Mouse (Mus musculus): ENCODE results near the gene Cradd. TPM values are rescaled to one million over a fixed set of nuclear protein-coding genes. Genes with fewer than 3 reads are reported as not detected.
A peak's percentile ranks its signal among the peaks of the same experiment; 100 is the strongest.

Gene Cradd
- polyA plus RNA-seq, 1 experiment from 2014 or later = 9.8 TPM

- Histone ChIP-seq H3K27ac (replicated peaks) (0 out of 2 replicates have a peak overlapping the region, but pooled peaks have one; percentile 24), H3K4me3 (ENCODE audit: low read depth, low read length) (no peak overlapping the region), H3K9me3 (ENCODE audit: control insufficient read depth, low read length) (no peaks in the 10 kb centered on the region), H3K4me2 (replicated peaks; ENCODE audit: low read depth) (no peak overlapping the region), H3K36me3 (ENCODE audit: control insufficient read depth, insufficient read depth, low read length) (no peaks in the 10 kb centered on the region), H3K4me1 (replicated peaks; ENCODE audit: control insufficient read depth, insufficient read depth) (no peaks in the 10 kb centered on the region), H3K27me3 (ENCODE audit: control insufficient read depth, insufficient read depth, low read length) (no peaks in the 10 kb centered on the region), H3K9ac (ENCODE audit: low read length) (no peak overlapping the region)
- peak; percentile 42 for ATAC-seq (ENCODE audit: low FRiP score, low TSS enrichment)
- 85% methylated on average over 3 of the region's 3 CpGs for WGBS
- DNase-seq (ENCODE audit: low spot score) = no peak
- TF ChIP-seq CTCF (IDR thresholded peaks at IDR 0.05; ENCODE audit: low read depth) (no peak), EP300 (optimal IDR thresholded peaks at IDR 0.05) (no peak)
Measured at GRCm38 (mm10) chr10:95281996-95282395, 41.9 kb downstream of the Cradd start.

DNA sequence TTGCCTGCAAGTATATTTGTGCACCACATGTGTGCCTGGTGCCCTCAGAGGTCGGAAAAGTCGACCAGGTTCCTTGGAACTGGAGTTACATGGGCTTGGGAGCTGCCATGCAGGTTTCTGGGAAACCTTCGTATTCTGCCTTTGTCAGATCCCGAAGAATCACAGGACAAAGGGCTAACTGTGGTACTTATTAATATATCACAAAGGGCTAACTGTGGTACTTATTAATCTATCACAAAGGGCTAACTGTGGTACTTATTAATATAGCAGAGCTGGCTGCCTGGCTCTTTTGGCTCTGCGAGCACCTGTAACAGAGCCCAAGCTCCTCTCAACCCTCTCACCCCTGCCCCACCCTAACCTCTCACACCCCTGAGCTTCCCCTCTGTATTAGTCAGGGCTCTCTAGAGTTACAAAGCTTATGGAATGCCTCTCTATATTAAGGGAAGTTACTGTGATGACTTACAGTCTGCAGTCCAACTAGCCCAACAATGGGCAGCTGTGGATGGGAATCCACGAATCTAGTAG, 42.4 kb downstream of the Cradd start:
- H3K4me2 ChIP-seq (replicated peaks; ENCODE audit: low read depth) = no peak overlapping the region
- no peak overlapping the region for H3K4me3 ChIP-seq (ENCODE audit: low read depth, low read length)
- H3K4me1 ChIP-seq (replicated peaks; ENCODE audit: control insufficient read depth, insufficient read depth) = no peaks in the 10 kb centered on the region
- ATAC-seq (ENCODE audit: low FRiP score, low TSS enrichment) (peak; percentile 21; the same call in 1 of the 2 replicates), DNase-seq (ENCODE audit: low spot score) (no peak)
- 75% methylated on average over 6 of the region's 6 CpGs for WGBS
- no peaks in the 10 kb centered on the region for H3K36me3 ChIP-seq (ENCODE audit: control insufficient read depth, insufficient read depth, low read length)
- H3K27me3 ChIP-seq (ENCODE audit: control insufficient read depth, insufficient read depth, low read length) = no peaks in the 10 kb centered on the region
- no peak overlapping the region for H3K9ac ChIP-seq (ENCODE audit: low read length)
- TF ChIP-seq CTCF (IDR thresholded peaks at IDR 0.05; ENCODE audit: low read depth) (no peak), EP300 (optimal IDR thresholded peaks at IDR 0.05) (no peak)
- no peaks in the 10 kb centered on the region for H3K9me3 ChIP-seq (ENCODE audit: control insufficient read depth, low read length)
- H3K27ac ChIP-seq (replicated peaks) = no peak overlapping the region

DNA sequence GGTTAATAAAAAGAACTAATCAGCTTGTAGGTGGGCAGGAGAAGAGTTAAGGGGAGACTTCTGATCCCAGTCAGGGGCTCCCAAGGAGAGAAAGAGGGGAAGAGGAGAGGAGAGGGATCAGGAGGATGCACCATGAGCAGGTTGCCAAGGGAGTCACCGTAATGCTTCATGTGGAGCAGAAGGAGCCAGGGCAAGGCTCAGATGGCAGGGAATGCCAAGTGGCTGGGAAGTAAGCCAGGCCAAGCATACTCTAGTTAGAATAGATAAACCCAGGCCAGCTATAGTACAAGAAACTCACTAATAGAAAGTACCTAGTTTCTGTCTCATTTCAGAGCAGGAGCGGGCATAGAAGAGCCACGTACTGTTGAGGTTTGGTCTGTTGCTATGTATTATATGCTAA, 43.6 kb downstream of the Cradd start:
- H3K27ac ChIP-seq (replicated peaks) = no peak overlapping the region
- 85% methylated on average over 3 of the region's 3 CpGs for WGBS
- H3K9me3 ChIP-seq (ENCODE audit: control insufficient read depth, low read length) = no peaks in the 10 kb centered on the region
- no peak for ATAC-seq (ENCODE audit: low FRiP score, low TSS enrichment)
- no peak overlapping the region for H3K9ac ChIP-seq (ENCODE audit: low read length)
- no peak overlapping the region for H3K4me2 ChIP-seq (replicated peaks; ENCODE audit: low read depth)
- H3K36me3 ChIP-seq (ENCODE audit: control insufficient read depth, insufficient read depth, low read length) = no peaks in the 10 kb centered on the region
- no peak overlapping the region for H3K4me3 ChIP-seq (ENCODE audit: low read depth, low read length)
- no peaks in the 10 kb centered on the region for H3K27me3 ChIP-seq (ENCODE audit: control insufficient read depth, insufficient read depth, low read length)
- TF ChIP-seq CTCF (IDR thresholded peaks at IDR 0.05; ENCODE audit: low read depth) (no peak), EP300 (optimal IDR thresholded peaks at IDR 0.05) (no peak)
- DNase-seq (ENCODE audit: low spot score) = no peak
- no peaks in the 10 kb centered on the region for H3K4me1 ChIP-seq (replicated peaks; ENCODE audit: control insufficient read depth, insufficient read depth)

GRCm38 (mm10) chr10:95279459-95279858, 44.5 kb downstream of the Cradd start:
- H3K4me2 ChIP-seq (replicated peaks; ENCODE audit: low read depth) = no peak overlapping the region
- no peak for DNase-seq (ENCODE audit: low spot score)
- no peaks in the 10 kb centered on the region for H3K27me3 ChIP-seq (ENCODE audit: control insufficient read depth, insufficient read depth, low read length)
- no peaks in the 10 kb centered on the region for H3K36me3 ChIP-seq (ENCODE audit: control insufficient read depth, insufficient read depth, low read length)
- 94% methylated on average over 1 of the region's 1 CpGs for WGBS
- H3K9ac ChIP-seq (ENCODE audit: low read length) = no peak overlapping the region
- no peaks in the 10 kb centered on the region for H3K4me1 ChIP-seq (replicated peaks; ENCODE audit: control insufficient read depth, insufficient read depth)
- ATAC-seq (ENCODE audit: low FRiP score, low TSS enrichment) = no peak
- no peak overlapping the region for H3K4me3 ChIP-seq (ENCODE audit: low read depth, low read length)
- H3K9me3 ChIP-seq (ENCODE audit: control insufficient read depth, low read length) = no peaks in the 10 kb centered on the region
- TF ChIP-seq EP300 (optimal IDR thresholded peaks at IDR 0.05) = no peak
- TF ChIP-seq CTCF (IDR thresholded peaks at IDR 0.05; ENCODE audit: low read depth) = no peak
- no peak overlapping the region for H3K27ac ChIP-seq (replicated peaks)

GRCm38 (mm10) chr10:95278085-95278484, 45.8 kb downstream of the Cradd start:
- H3K27me3 ChIP-seq (ENCODE audit: control insufficient read depth, insufficient read depth, low read length) = no peaks in the 10 kb centered on the region

GRCm38 (mm10) chr10:95275488-95275887, 48.4 kb downstream of the Cradd start:
- ATAC-seq (ENCODE audit: low FRiP score, low TSS enrichment) = no peak
- Histone ChIP-seq H3K4me1 (replicated peaks; ENCODE audit: control insufficient read depth, insufficient read depth) (no peaks in the 10 kb centered on the region), H3K27ac (replicated peaks) (no peak overlapping the region), H3K27me3 (ENCODE audit: control insufficient read depth, insufficient read depth, low read length) (no peaks in the 10 kb centered on the region), H3K9me3 (ENCODE audit: control insufficient read depth, low read length) (no peaks in the 10 kb centered on the region), H3K36me3 (ENCODE audit: control insufficient read depth, insufficient read depth, low read length) (no peaks in the 10 kb centered on the region), H3K9ac (ENCODE audit: low read length) (no peak overlapping the region), H3K4me2 (replicated peaks; ENCODE audit: low read depth) (no peak overlapping the region), H3K4me3 (ENCODE audit: low read depth, low read length) (no peak overlapping the region)
- TF ChIP-seq EP300 (optimal IDR thresholded peaks at IDR 0.05) = no peak
- TF ChIP-seq CTCF (IDR thresholded peaks at IDR 0.05; ENCODE audit: low read depth) = no peak
- DNase-seq (ENCODE audit: low spot score) = no peak
- WGBS = 75% methylated on average over 9 of the region's 9 CpGs

More at GRCm38 (mm10) chr10:95278085-95278484, 45.8 kb downstream of the Cradd start:
- Histone ChIP-seq H3K4me2 (replicated peaks; ENCODE audit: low read depth) (no peak overlapping the region), H3K4me1 (replicated peaks; ENCODE audit: control insufficient read depth, insufficient read depth) (no peaks in the 10 kb centered on the region), H3K9ac (ENCODE audit: low read length) (no peak overlapping the region), H3K36me3 (ENCODE audit: control insufficient read depth, insufficient read depth, low read length) (no peaks in the 10 kb centered on the region), H3K27ac (replicated peaks) (no peak overlapping the region), H3K9me3 (ENCODE audit: control insufficient read depth, low read length) (no peaks in the 10 kb centered on the region), H3K4me3 (ENCODE audit: low read depth, low read length) (no peak overlapping the region)
- ATAC-seq (ENCODE audit: low FRiP score, low TSS enrichment) (0 out of 2 replicates have a peak, but pooled peaks have one; percentile 40), DNase-seq (ENCODE audit: low spot score) (no peak)
- WGBS = 80% methylated on average over 11 of the region's 11 CpGs
- TF ChIP-seq EP300 (optimal IDR thresholded peaks at IDR 0.05) (no peak), CTCF (IDR thresholded peaks at IDR 0.05; ENCODE audit: low read depth) (no peak)
